Mouse (Mus musculus): ENCODE data around the gene Elk1.

- no peak for TF ChIP-seq E2F4 (IDR thresholded peaks at IDR 0.05; ENCODE audit: insufficient read depth)
- no peak for TF ChIP-seq USF1 (IDR thresholded peaks at IDR 0.05; ENCODE audit: low read depth)
- TF ChIP-seq POLR2A (IDR thresholded peaks at IDR 0.05; ENCODE audit: insufficient read length, low read depth) = no peak
Measured at GRCm38 (mm10) chrX:20980901-20981300, 30.5 kb upstream of the Elk1 start.

Data from myocyte (in vitro differentiated cells).